Mouse (Mus musculus): ENCODE measurements around the gene Cnnm1.
"Not testable (repeated sequence)": the region's sequence is repeated elsewhere in the genome, so short reads cannot be mapped to it uniquely, and the experiment has no call there.

Gene Cnnm1

GRCm38 (mm10) chr19:43465601-43466255 is 25.5 kb downstream of the Cnnm1 start:
- DNase-seq = no peak

GRCm38 (mm10) chr19:43467927-43468685 is 27.9 kb downstream of the Cnnm1 start:
- no peak for DNase-seq

- no peak for DNase-seq
Measured at GRCm38 (mm10) chr19:43469333-43469732, 29.1 kb downstream of the Cnnm1 start.

GRCm38 (mm10) chr19:43472331-43472730 is 32.1 kb downstream of the Cnnm1 start:
- no peak for DNase-seq

GRCm38 (mm10) chr19:43472781-43473180 is 32.5 kb downstream of the Cnnm1 start:
- DNase-seq = no peak

GRCm38 (mm10) chr19:43475642-43476041 is 35.4 kb downstream of the Cnnm1 start:
- DNase-seq = peak; percentile 69

GRCm38 (mm10) chr19:43476063-43476462 is 35.8 kb downstream of the Cnnm1 start:
- no peak for DNase-seq

GRCm38 (mm10) chr19:43477436-43477835 is 37.2 kb downstream of the Cnnm1 start:
- DNase-seq = no peak

- DNase-seq = peak; percentile 89
Measured at GRCm38 (mm10) chr19:43478891-43479290, 38.7 kb downstream of the Cnnm1 start.

- DNase-seq = no peak
Measured at GRCm38 (mm10) chr19:43479431-43479830, 39.2 kb downstream of the Cnnm1 start.

- DNase-seq = no peak
Measured at GRCm38 (mm10) chr19:43480512-43480911, 40.3 kb downstream of the Cnnm1 start.

- DNase-seq = peak; percentile 84
Measured at GRCm38 (mm10) chr19:43487429-43487828, 47.2 kb downstream of the Cnnm1 start.

GRCm38 (mm10) chr19:43493316-43493715 is 53.1 kb downstream of the Cnnm1 start:
- DNase-seq = not testable (repeated sequence)

- DNase-seq = no peak
Measured at GRCm38 (mm10) chr19:43493878-43494277, 53.6 kb downstream of the Cnnm1 start.

GRCm38 (mm10) chr19:43494914-43495313 is 54.7 kb downstream of the Cnnm1 start:
- no peak for DNase-seq

- peak; percentile 79 for DNase-seq
Measured at GRCm38 (mm10) chr19:43495846-43496245, 55.6 kb downstream of the Cnnm1 start.

- no peak for DNase-seq
Measured at GRCm38 (mm10) chr19:43497440-43497839, 57.2 kb downstream of the Cnnm1 start.

- peak; percentile 53 for DNase-seq
Measured at GRCm38 (mm10) chr19:43498874-43499273, 58.6 kb downstream of the Cnnm1 start.

GRCm38 (mm10) chr19:43502630-43503029 is 62.4 kb downstream of the Cnnm1 start:
- no peak for DNase-seq

- not testable (repeated sequence) for DNase-seq
Measured at GRCm38 (mm10) chr19:43503593-43503992, 63.4 kb downstream of the Cnnm1 start.

- no peak for DNase-seq
Measured at GRCm38 (mm10) chr19:43505441-43505840, 65.2 kb downstream of the Cnnm1 start.

GRCm38 (mm10) chr19:43510436-43511220 is 70.4 kb downstream of the Cnnm1 start:
- no peak for DNase-seq

All from kidney, adult 9 months (tissue).